Mouse (Mus musculus) E14TG2a.4 (cell line): Measurements from ENCODE around the gene Tex28.

Experiments used
- H3K27me3 ChIP-seq: 2 replicates; pipeline ENCODE4 v1.6.1; 2014; ENCODE audit warnings: low read length, control low read depth; ENCODE audit not compliant: insufficient read depth
- H3K36me3 ChIP-seq: 2 replicates; pipeline ENCODE4 v1.6.1; 2014; ENCODE audit warnings: low read length, control low read depth; ENCODE audit not compliant: insufficient read depth
- H3K4me1 ChIP-seq: replicated peaks from 2 replicates; pipeline ENCODE4 v1.6.1; 2014; ENCODE audit warnings: low read depth, low read length, control low read depth
- H3K4me3 ChIP-seq: replicated peaks from 2 replicates; pipeline ENCODE4 v1.5.1; 2014; ENCODE audit warnings: mild to moderate bottlenecking, low read length
- H3K9me3 ChIP-seq: 2 replicates; pipeline ENCODE4 v1.6.1; 2014; ENCODE audit warnings: low read length, control low read depth
- CTCF ChIP-seq: conservative IDR thresholded peaks from 2 replicates; pipeline ENCODE4 v1.5.1; 2014; ENCODE audit warnings: low read length
- NANOG ChIP-seq: IDR thresholded peaks from 2 replicates; pipeline ENCODE4 v1.6.1; 2014; ENCODE audit warnings: borderline replicate concordance, low read length, mixed read lengths
- POU5F1 ChIP-seq: IDR thresholded peaks from 2 replicates; pipeline ENCODE4 v1.6.1; 2014; ENCODE audit warnings: low read length, borderline replicate concordance

The Tex28 gene

GRCm38 (mm10) chrX:74105916-74106315, 61.7 kb downstream of the Tex28 start:
- Histone ChIP-seq H3K27me3 (no peaks in the 10 kb centered on the region), H3K36me3 (no peaks in the 10 kb centered on the region), H3K4me3 (no peak overlapping the region), H3K9me3 (no peaks in the 10 kb centered on the region), H3K4me1 (no peaks in the 10 kb centered on the region)
- no peak for TF ChIP-seq NANOG
- no peak for TF ChIP-seq CTCF
- no peak for TF ChIP-seq POU5F1

GRCm38 (mm10) chrX:74103457-74104188, 64.0 kb downstream of the Tex28 start:
- no peak for TF ChIP-seq POU5F1
- TF ChIP-seq CTCF, result no peak
- no peak for TF ChIP-seq NANOG
- Histone ChIP-seq H3K4me1 (no peaks in the 10 kb centered on the region), H3K9me3 (no peaks in the 10 kb centered on the region)

More at GRCm38 (mm10) chrX:74103457-74104188, 64.0 kb downstream of the Tex28 start:
- Histone ChIP-seq H3K36me3 (no peaks in the 10 kb centered on the region), H3K27me3 (no peaks in the 10 kb centered on the region), H3K4me3 (no peak overlapping the region)
